Mouse (Mus musculus): ENCODE measurements at regions not wholly inside any gene's neighbourhood (a gene's known extent, or its start where the extent isn't known, plus 50 kb on each side); places are given as distances from the start of the nearest gene placed in this dataset.

- TF ChIP-seq TCF12 (IDR thresholded peaks at IDR 0.05; ENCODE audit: insufficient read depth, poor library complexity, severe bottlenecking) (no peak), REST (IDR thresholded peaks at IDR 0.05; ENCODE audit: insufficient read depth, insufficient read length) (no peak), E2F4 (IDR thresholded peaks at IDR 0.05; ENCODE audit: insufficient read depth) (no peak)
- Histone ChIP-seq H3K4me2 (ENCODE audit: low read depth) (no peak overlapping the region), H3K36me3 (ENCODE audit: control insufficient read depth, insufficient read depth) (no peaks in the 10 kb centered on the region), H3K27me3 (ENCODE audit: control insufficient read depth, insufficient read depth, insufficient read length) (no peaks in the 10 kb centered on the region), H3K4me3 (no peak overlapping the region), H3K79me2 (ENCODE audit: control insufficient read depth, insufficient read depth) (no peaks in the 10 kb centered on the region), H3ac (ENCODE audit: control insufficient read depth, insufficient read length) (no peak overlapping the region)
Measured at GRCm38 (mm10) chr9:46423184-46423967, 103.6 kb upstream of the 4931429L15Rik start.

GRCm38 (mm10) chr9:46421688-46422274, 102.0 kb upstream of the 4931429L15Rik start:
- Histone ChIP-seq H3K4me3 (no peak overlapping the region), H3K36me3 (ENCODE audit: control insufficient read depth, insufficient read depth) (no peaks in the 10 kb centered on the region), H3K4me2 (ENCODE audit: low read depth) (no peak overlapping the region), H3K27me3 (ENCODE audit: control insufficient read depth, insufficient read depth, insufficient read length) (no peaks in the 10 kb centered on the region), H3ac (ENCODE audit: control insufficient read depth, insufficient read length) (no peak overlapping the region), H3K79me2 (ENCODE audit: control insufficient read depth, insufficient read depth) (no peaks in the 10 kb centered on the region)
- TF ChIP-seq MAX (IDR thresholded peaks at IDR 0.05; ENCODE audit: low read depth) (no peak), MYOG (IDR thresholded peaks at IDR 0.05; ENCODE audit: control insufficient read depth in 1 of 3, insufficient read depth in 1 of 3, insufficient read length in 2 of 3, low read depth in 2 of 3) (no peak), POLR2AphosphoS2 (IDR thresholded peaks at IDR 0.05; ENCODE audit: insufficient read length, low read depth) (no peak), SRF (IDR thresholded peaks at IDR 0.05; ENCODE audit: control insufficient read depth, insufficient read length, low read depth) (no peak), REST (IDR thresholded peaks at IDR 0.05; ENCODE audit: insufficient read depth, insufficient read length) (no peak), MYOD1 (IDR thresholded peaks at IDR 0.05; ENCODE audit: control insufficient read depth in 1 of 3, insufficient read length in 2 of 3, low read depth in 2 of 3) (no peak), USF1 (IDR thresholded peaks at IDR 0.05; ENCODE audit: low read depth) (no peak), CEBPB (IDR thresholded peaks at IDR 0.05; ENCODE audit: insufficient read depth, poor library complexity, severe bottlenecking) (no peak), POLR2A (IDR thresholded peaks at IDR 0.05; ENCODE audit: insufficient read length, low read depth) (no peak), E2F4 (IDR thresholded peaks at IDR 0.05; ENCODE audit: insufficient read depth) (no peak), TCF12 (IDR thresholded peaks at IDR 0.05; ENCODE audit: insufficient read depth, poor library complexity, severe bottlenecking) (no peak)

DNA sequence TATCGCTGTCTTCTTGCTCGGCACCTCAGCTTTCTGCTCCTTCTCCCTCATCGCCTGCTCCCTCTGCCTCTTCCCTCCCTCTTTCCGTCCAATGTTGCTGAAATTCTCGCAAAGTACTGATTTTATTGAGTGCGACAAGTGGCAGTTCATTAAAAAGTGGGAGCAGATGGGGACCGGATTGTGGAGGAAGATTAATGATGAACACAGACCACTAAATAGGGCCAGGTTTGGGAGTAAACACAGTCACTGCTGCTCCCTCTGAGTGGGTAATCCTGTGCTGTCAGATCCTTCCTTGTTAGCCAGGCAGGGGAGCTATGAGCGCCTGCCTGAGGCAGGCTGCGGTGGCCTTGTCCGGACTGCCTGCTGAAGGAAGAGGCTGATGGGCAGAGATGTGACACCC, 91.9 kb upstream of the 4931429L15Rik start:
- Histone ChIP-seq H3K4me3 (no peak overlapping the region), H3K4me2 (ENCODE audit: low read depth) (no peak overlapping the region), H3K27me3 (ENCODE audit: control insufficient read depth, insufficient read depth, insufficient read length) (no peaks in the 10 kb centered on the region), H3ac (ENCODE audit: control insufficient read depth, insufficient read length) (no peak overlapping the region), H3K79me2 (ENCODE audit: control insufficient read depth, insufficient read depth) (no peaks in the 10 kb centered on the region), H3K36me3 (ENCODE audit: control insufficient read depth, insufficient read depth) (no peaks in the 10 kb centered on the region)
- TF ChIP-seq TCF3 (IDR thresholded peaks at IDR 0.05; ENCODE audit: insufficient read length, low read depth) (no peak), MAX (IDR thresholded peaks at IDR 0.05; ENCODE audit: low read depth) (no peak), CEBPB (IDR thresholded peaks at IDR 0.05; ENCODE audit: insufficient read depth, poor library complexity, severe bottlenecking) (no peak), SRF (IDR thresholded peaks at IDR 0.05; ENCODE audit: control insufficient read depth, insufficient read length, low read depth) (no peak), USF1 (IDR thresholded peaks at IDR 0.05; ENCODE audit: low read depth) (no peak), REST (IDR thresholded peaks at IDR 0.05; ENCODE audit: insufficient read depth, insufficient read length) (no peak), MYOD1 (IDR thresholded peaks at IDR 0.05; ENCODE audit: control insufficient read depth in 1 of 3, insufficient read length in 2 of 3, low read depth in 2 of 3) (no peak), MYOG (IDR thresholded peaks at IDR 0.05; ENCODE audit: control insufficient read depth in 1 of 3, insufficient read depth in 1 of 3, insufficient read length in 2 of 3, low read depth in 2 of 3) (no peak), E2F4 (IDR thresholded peaks at IDR 0.05; ENCODE audit: insufficient read depth) (no peak), POLR2AphosphoS2 (IDR thresholded peaks at IDR 0.05; ENCODE audit: insufficient read length, low read depth) (no peak), TCF12 (IDR thresholded peaks at IDR 0.05; ENCODE audit: insufficient read depth, poor library complexity, severe bottlenecking) (no peak), POLR2A (IDR thresholded peaks at IDR 0.05; ENCODE audit: insufficient read length, low read depth) (no peak)

DNA sequence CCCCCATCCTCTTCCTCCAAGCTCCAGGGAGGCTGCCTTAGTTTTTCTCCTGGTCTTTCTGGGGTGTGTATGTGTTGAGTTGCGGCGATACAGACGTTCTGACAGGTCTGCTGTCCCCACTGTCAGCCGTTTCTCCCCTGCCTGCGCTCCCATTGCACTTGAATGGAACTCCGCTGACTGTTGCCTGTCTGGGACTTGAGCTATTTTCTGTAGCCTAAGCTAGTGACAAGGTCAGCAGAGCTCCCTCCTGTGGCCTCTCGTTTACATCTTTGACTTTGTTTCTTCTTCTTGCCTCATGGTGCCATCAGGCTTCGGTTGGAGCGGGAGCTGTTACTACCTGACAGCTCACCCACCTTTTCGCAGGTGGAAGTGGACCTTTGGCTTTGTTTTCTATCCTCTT, 89.0 kb upstream of the 4931429L15Rik start:
- Histone ChIP-seq H3K36me3 (ENCODE audit: control insufficient read depth, insufficient read depth) (no peaks in the 10 kb centered on the region), H3K4me3 (no peak overlapping the region), H3K79me2 (ENCODE audit: control insufficient read depth, insufficient read depth) (no peaks in the 10 kb centered on the region), H3K4me2 (ENCODE audit: low read depth) (no peak overlapping the region), H3K27me3 (ENCODE audit: control insufficient read depth, insufficient read depth, insufficient read length) (no peaks in the 10 kb centered on the region), H3ac (ENCODE audit: control insufficient read depth, insufficient read length) (no peak overlapping the region)
- TF ChIP-seq TCF12 (IDR thresholded peaks at IDR 0.05; ENCODE audit: insufficient read depth, poor library complexity, severe bottlenecking) (no peak), POLR2AphosphoS2 (IDR thresholded peaks at IDR 0.05; ENCODE audit: insufficient read length, low read depth) (no peak), MAX (IDR thresholded peaks at IDR 0.05; ENCODE audit: low read depth) (no peak), TCF3 (IDR thresholded peaks at IDR 0.05; ENCODE audit: insufficient read length, low read depth) (no peak), MYOG (IDR thresholded peaks at IDR 0.05; ENCODE audit: control insufficient read depth in 1 of 3, insufficient read depth in 1 of 3, insufficient read length in 2 of 3, low read depth in 2 of 3) (no peak), E2F4 (IDR thresholded peaks at IDR 0.05; ENCODE audit: insufficient read depth) (no peak), SRF (IDR thresholded peaks at IDR 0.05; ENCODE audit: control insufficient read depth, insufficient read length, low read depth) (no peak), CEBPB (IDR thresholded peaks at IDR 0.05; ENCODE audit: insufficient read depth, poor library complexity, severe bottlenecking) (no peak), REST (IDR thresholded peaks at IDR 0.05; ENCODE audit: insufficient read depth, insufficient read length) (no peak), USF1 (IDR thresholded peaks at IDR 0.05; ENCODE audit: low read depth) (no peak), POLR2A (IDR thresholded peaks at IDR 0.05; ENCODE audit: insufficient read length, low read depth) (no peak), MYOD1 (IDR thresholded peaks at IDR 0.05; ENCODE audit: control insufficient read depth in 1 of 3, insufficient read length in 2 of 3, low read depth in 2 of 3) (no peak)
